Mouse (Mus musculus) CH12.LX (cell line): ENCODE results near the gene Gm37240.

Experiments used
- BHLHE40 ChIP-seq: IDR thresholded peaks from 2 replicates; pipeline ENCODE4 v1.6.1; 2011; ENCODE audit warnings: mild to moderate bottlenecking, low read depth, low read length, improper control_type of control experiment
- CHD2 ChIP-seq: IDR thresholded peaks from 2 replicates; pipeline ENCODE4 v1.6.1; 2011; ENCODE audit warnings: low read length, improper control_type of control experiment
- CTCF ChIP-seq, 2 experiments: IDR thresholded peaks in 1 of 2; conservative IDR thresholded peaks in 1 of 2; 2 replicates each; pipeline ENCODE4 v1.5.1; 2011 to 2012; ENCODE audit warnings: low read depth in 2 of 2, low read length in 2 of 2, improper control_type of control experiment in 1 of 2, inconsistent platforms in 1 of 2, mild to moderate bottlenecking in 1 of 2, moderate library complexity in 1 of 2
- EP300 ChIP-seq: IDR thresholded peaks from 2 replicates; pipeline ENCODE4 v1.6.1; 2011; ENCODE audit warnings: low read length, improper control_type of control experiment
- GABPA ChIP-seq: IDR thresholded peaks from 2 replicates; pipeline ENCODE4 v1.6.1; 2012; ENCODE audit warnings: low read depth, low read length, improper control_type of control experiment, inconsistent platforms; ENCODE audit not compliant: insufficient replicate concordance
- MAFK ChIP-seq: IDR thresholded peaks from 2 replicates; pipeline ENCODE4 v1.6.1; 2011; ENCODE audit warnings: low read length, improper control_type of control experiment; ENCODE audit not compliant: insufficient replicate concordance
- MAZ ChIP-seq: IDR thresholded peaks from 2 replicates; pipeline ENCODE4 v1.6.1; 2012; ENCODE audit warnings: low read depth, mild to moderate bottlenecking, inconsistent platforms, low read length, improper control_type of control experiment, moderate library complexity
- POLR2A ChIP-seq: IDR thresholded peaks from 2 replicates; pipeline ENCODE4 v1.6.1; 2011; ENCODE audit warnings: low read depth, mild to moderate bottlenecking, improper control_type of control experiment, low read length
- TBP ChIP-seq: conservative IDR thresholded peaks from 2 replicates; pipeline ENCODE4 v1.6.1; 2011; ENCODE audit warnings: low read depth, low read length, improper control_type of control experiment
- ZC3H11A ChIP-seq: IDR thresholded peaks from 2 replicates; pipeline ENCODE4 v1.6.1; 2012; ENCODE audit warnings: low read depth, mild to moderate bottlenecking, inconsistent platforms, low read length, improper control_type of control experiment
- ZKSCAN1 ChIP-seq: IDR thresholded peaks from 2 replicates; pipeline ENCODE4 v1.6.1; 2012; ENCODE audit warnings: low read depth, inconsistent platforms, low read length, improper control_type of control experiment, borderline replicate concordance
- ZNF384 ChIP-seq: IDR thresholded peaks from 2 replicates; pipeline ENCODE4 v1.6.1; 2012; ENCODE audit warnings: low read depth, low read length, improper control_type of control experiment, inconsistent platforms

DNA sequence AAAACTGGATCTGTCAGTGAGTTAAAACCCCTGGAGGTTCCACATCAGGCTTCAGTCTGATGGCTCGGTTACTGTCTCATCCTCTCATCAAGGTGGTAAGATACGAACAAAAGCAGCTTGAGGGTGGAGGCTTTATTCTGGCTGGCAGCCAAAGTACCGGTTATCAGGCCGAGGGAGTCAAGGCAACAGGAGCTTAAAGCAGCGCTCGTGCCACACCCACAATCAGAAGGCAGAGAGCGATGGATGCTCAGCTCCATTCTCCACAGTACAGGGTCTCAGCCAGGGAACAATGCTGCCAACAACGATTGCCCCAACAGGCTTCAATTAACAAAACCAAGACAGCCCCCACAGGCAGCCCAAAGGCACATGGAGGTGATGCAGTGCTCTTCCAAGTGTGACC is 176.6 kb downstream of the Gm37240 start:
- TF ChIP-seq ZC3H11A = no peak
- TF ChIP-seq ZKSCAN1 = no peak
- TF ChIP-seq MAFK = no peak
- no peak for TF ChIP-seq TBP
- no peak for TF ChIP-seq CHD2
- no peak for TF ChIP-seq POLR2A
- no peak for TF ChIP-seq CTCF (conservative IDR thresholded peaks at IDR 0.05 in 1 of 2, IDR thresholded peaks at IDR 0.05 in 1 of 2; ENCODE audit: low read depth in 2 of 2, low read length in 2 of 2)
- no peak for TF ChIP-seq BHLHE40
- no peak for TF ChIP-seq GABPA
- no peak for TF ChIP-seq ZNF384
- TF ChIP-seq EP300 = no peak
- no peak for TF ChIP-seq MAZ
